Mouse (Mus musculus) embryonic facial prominence, embryonic 15.5 days (tissue): ENCODE measurements around the gene Cxcl13. TPM values are rescaled to one million over a fixed set of nuclear protein-coding genes. Genes with fewer than 3 reads are reported as not detected.

Experiments used
- ATAC-seq: fragments of 200-750 bp; cut with Nextera tagmentation; 2 replicates; pipeline ENCODE4 v1.8.0; 2017; ENCODE audit warnings: low read depth, moderate TSS enrichment; ENCODE audit not compliant: insufficient number of reproducible peaks, low FRiP score, low TSS enrichment
- H3K27ac ChIP-seq: fragments of 300-500 bp; sonication (generic); replicated peaks from 2 replicates; pipeline ENCODE4 v1.5.1; 2015; ENCODE audit warnings: mild to moderate bottlenecking, inconsistent platforms
- H3K27me3 ChIP-seq: fragments of 300-500 bp; sonication (generic); 2 replicates; pipeline ENCODE4 v1.6.1; 2015; ENCODE audit warnings: inconsistent platforms
- H3K36me3 ChIP-seq: fragments of 300-500 bp; sonication (generic); 2 replicates; pipeline ENCODE4 v1.6.1; 2015; ENCODE audit warnings: mild to moderate bottlenecking, inconsistent platforms
- H3K4me1 ChIP-seq: fragments of 300-500 bp; sonication (generic); 2 replicates; pipeline ENCODE4 v1.6.1; 2015; ENCODE audit warnings: inconsistent platforms
- H3K4me2 ChIP-seq: fragments of 300-500 bp; sonication (generic); replicated peaks from 2 replicates; pipeline ENCODE4 v1.6.1; 2015; ENCODE audit warnings: mild to moderate bottlenecking, inconsistent platforms
- H3K4me3 ChIP-seq: fragments of 300-500 bp; sonication (generic); replicated peaks from 2 replicates; pipeline ENCODE4 v1.5.1; 2015; ENCODE audit warnings: mild to moderate bottlenecking, inconsistent platforms
- H3K9ac ChIP-seq: fragments of 300-500 bp; sonication (generic); 2 replicates; pipeline ENCODE4 v1.6.1; 2015; ENCODE audit warnings: inconsistent platforms
- H3K9me3 ChIP-seq: fragments of 300-500 bp; sonication (generic); replicated peaks from 2 replicates; pipeline ENCODE4 v1.6.1; 2016; ENCODE audit warnings: inconsistent platforms
- WGBS: fragments of 180-500 bp; shearing (Covaris S2); methylation state at CpG from one replicate; pipeline ENCODE4 v1.1.7; 2015; 5-methylcytosine and 5-hydroxymethylcytosine counted together
- polyA plus RNA-seq: library from polyadenylated mRNA; unstranded; fragments of >200 nt; fragmentation: Nextera tagmentation; extraction: Ambion mirVana; gene quantifications from 2 replicates; pipeline ENCODE4 v1.2.1, GENCODE M21; 2015

Cxcl13 gene
- polyA plus RNA-seq, result 1.5 and 4.9 TPM in 2 replicates

- H3K9ac ChIP-seq, result no peak within 1 kb of the TSS
- H3K27ac ChIP-seq, result no peak within 1 kb of the TSS
- no peaks in the 10 kb centered on the region for H3K9me3 ChIP-seq
- H3K36me3 ChIP-seq, result no peaks in the 10 kb centered on the region
- ATAC-seq, result no peak
- no peaks in the 10 kb centered on the region for H3K27me3 ChIP-seq
- H3K4me3 ChIP-seq, result no peak within 1 kb of the TSS
- H3K4me2 ChIP-seq, result no peak within 1 kb of the TSS
- no peaks in the 10 kb centered on the region for H3K4me1 ChIP-seq
- 37% methylated on average over 5 of the region's 5 CpGs for WGBS
These were observed at the start of gene Cxcl13 for GRCm38 (mm10) chr5:95956651-95957050. TSS of gene Cxcl13 (plus strand) at chr5:95956951.

- ATAC-seq, result no peak
These were observed 45.7 kb upstream of the Cxcl13 start for GRCm38 (mm10) chr5:95911006-95911405.

DNA sequence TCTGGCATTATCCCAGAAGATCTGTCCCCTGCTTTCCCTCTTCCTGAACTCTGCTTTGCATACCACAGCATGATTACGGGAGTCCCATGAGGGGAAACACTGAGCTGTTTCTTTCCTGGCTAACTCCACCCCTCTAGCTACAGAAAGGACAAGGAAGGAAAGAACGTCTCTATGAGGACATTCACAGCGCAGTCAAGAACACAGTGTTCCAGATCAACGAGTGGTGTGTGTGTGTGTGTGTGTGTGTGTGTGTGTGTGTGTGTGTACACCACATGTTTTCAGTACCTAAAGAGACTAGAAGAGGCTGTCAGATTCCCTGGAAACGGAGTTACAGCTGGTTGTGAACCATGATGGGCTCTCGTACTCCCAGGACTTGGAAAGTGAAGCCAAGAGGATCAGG, 38.3 kb upstream of the Cxcl13 start:
- no peak overlapping the region for H3K4me3 ChIP-seq
- no peak for ATAC-seq
- no peaks in the 10 kb centered on the region for H3K36me3 ChIP-seq
- H3K9ac ChIP-seq, result no peak overlapping the region
- no peak overlapping the region for H3K4me2 ChIP-seq
- H3K27ac ChIP-seq, result no peak overlapping the region
- WGBS, result 71% methylated on average over 6 of the region's 6 CpGs
- no peaks in the 10 kb centered on the region for H3K4me1 ChIP-seq
- H3K27me3 ChIP-seq, result no peaks in the 10 kb centered on the region
- H3K9me3 ChIP-seq, result no peaks in the 10 kb centered on the region

More at GRCm38 (mm10) chr5:95911006-95911405, 45.7 kb upstream of the Cxcl13 start:
- Histone ChIP-seq H3K36me3 (no peaks in the 10 kb centered on the region), H3K9ac (no peak overlapping the region), H3K4me3 (no peak overlapping the region), H3K4me1 (no peaks in the 10 kb centered on the region), H3K27ac (no peak overlapping the region), H3K4me2 (no peak overlapping the region), H3K9me3 (no peaks in the 10 kb centered on the region), H3K27me3 (no peaks in the 10 kb centered on the region)
- WGBS, result 96% methylated on average over 1 of the region's 1 CpGs

- Histone ChIP-seq H3K4me2 (no peak overlapping the region), H3K27ac (no peak overlapping the region), H3K36me3 (no peaks in the 10 kb centered on the region), H3K27me3 (no peaks in the 10 kb centered on the region), H3K4me3 (no peak overlapping the region), H3K9me3 (no peaks in the 10 kb centered on the region), H3K9ac (no peak overlapping the region), H3K4me1 (no peaks in the 10 kb centered on the region)
- 78% methylated on average over 6 of the region's 6 CpGs for WGBS
- no peak for ATAC-seq
These were observed 32.7 kb upstream of the Cxcl13 start for GRCm38 (mm10) chr5:95924023-95924422.

DNA sequence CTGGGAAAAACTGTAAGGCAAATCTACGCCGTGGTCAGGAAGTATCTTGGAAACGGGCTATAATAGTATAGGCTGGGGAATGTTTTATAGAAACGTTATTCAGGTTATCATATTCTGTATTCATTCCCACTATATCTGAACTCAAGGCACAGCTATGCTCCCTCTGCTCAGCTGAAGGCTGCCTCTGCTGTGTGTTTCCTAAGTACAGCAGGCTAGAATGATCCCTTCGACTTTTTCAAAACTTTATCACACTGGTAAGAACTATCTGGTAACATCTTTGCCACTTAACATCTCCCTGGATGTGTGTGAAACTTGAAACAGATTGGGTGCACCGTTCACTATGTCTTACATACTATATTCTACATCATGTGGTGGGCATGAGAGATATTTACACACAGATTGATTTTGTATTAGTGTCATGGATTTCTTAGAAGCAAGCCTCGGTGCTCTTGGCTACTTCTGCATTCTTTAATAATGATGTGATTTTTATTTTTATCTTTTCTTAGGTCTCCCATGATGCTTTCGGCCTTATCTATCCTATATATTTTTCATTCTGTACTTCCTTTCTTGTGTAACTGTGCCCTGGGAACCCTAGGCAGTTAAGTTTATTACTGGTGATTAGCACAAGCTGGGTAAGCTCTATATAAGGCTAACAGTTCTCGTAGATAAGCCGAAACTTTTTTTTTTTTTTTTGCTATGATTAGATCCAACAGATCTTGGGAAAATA, 31.4 kb upstream of the Cxcl13 start:
- 83% methylated on average over 10 of the region's 10 CpGs for WGBS

GRCm38 (mm10) chr5:95925931-95926263, 30.9 kb upstream of the Cxcl13 start:
- H3K36me3 ChIP-seq, result no peaks in the 10 kb centered on the region
- no peak overlapping the region for H3K9ac ChIP-seq
- H3K4me2 ChIP-seq, result no peak overlapping the region
- no peaks in the 10 kb centered on the region for H3K4me1 ChIP-seq
- H3K27ac ChIP-seq, result no peak overlapping the region
- WGBS, result 97% methylated on average over 1 of the region's 1 CpGs
- H3K9me3 ChIP-seq, result no peaks in the 10 kb centered on the region
- no peaks in the 10 kb centered on the region for H3K27me3 ChIP-seq
- ATAC-seq, result no peak
- no peak overlapping the region for H3K4me3 ChIP-seq

More for the DNA sequence above, 31.4 kb upstream of the Cxcl13 start:
- no peak overlapping the region for H3K4me2 ChIP-seq
- H3K9ac ChIP-seq, result no peak overlapping the region
- no peak for ATAC-seq
- H3K4me1 ChIP-seq, result no peaks in the 10 kb centered on the region
- no peaks in the 10 kb centered on the region for H3K9me3 ChIP-seq
- no peak overlapping the region for H3K4me3 ChIP-seq
- no peaks in the 10 kb centered on the region for H3K36me3 ChIP-seq
- H3K27ac ChIP-seq, result no peak overlapping the region
- no peaks in the 10 kb centered on the region for H3K27me3 ChIP-seq

GRCm38 (mm10) chr5:95935035-95935434, 21.7 kb upstream of the Cxcl13 start:
- H3K9ac ChIP-seq, result no peak overlapping the region
- no peak overlapping the region for H3K4me2 ChIP-seq
- ATAC-seq, result no peak
- no peaks in the 10 kb centered on the region for H3K4me1 ChIP-seq
- H3K4me3 ChIP-seq, result no peak overlapping the region
- H3K27ac ChIP-seq, result no peak overlapping the region
- 72% methylated on average over 5 of the region's 5 CpGs for WGBS
- no peaks in the 10 kb centered on the region for H3K9me3 ChIP-seq
- H3K27me3 ChIP-seq, result no peaks in the 10 kb centered on the region
- no peaks in the 10 kb centered on the region for H3K36me3 ChIP-seq

GRCm38 (mm10) chr5:95936068-95936467, 20.7 kb upstream of the Cxcl13 start:
- Histone ChIP-seq H3K36me3 (no peaks in the 10 kb centered on the region), H3K4me2 (no peak overlapping the region), H3K9me3 (no peaks in the 10 kb centered on the region), H3K4me1 (no peaks in the 10 kb centered on the region), H3K4me3 (no peak overlapping the region), H3K9ac (no peak overlapping the region), H3K27ac (no peak overlapping the region), H3K27me3 (no peaks in the 10 kb centered on the region)
- no peak for ATAC-seq
- WGBS, result 27% methylated on average over 5 of the region's 5 CpGs

DNA sequence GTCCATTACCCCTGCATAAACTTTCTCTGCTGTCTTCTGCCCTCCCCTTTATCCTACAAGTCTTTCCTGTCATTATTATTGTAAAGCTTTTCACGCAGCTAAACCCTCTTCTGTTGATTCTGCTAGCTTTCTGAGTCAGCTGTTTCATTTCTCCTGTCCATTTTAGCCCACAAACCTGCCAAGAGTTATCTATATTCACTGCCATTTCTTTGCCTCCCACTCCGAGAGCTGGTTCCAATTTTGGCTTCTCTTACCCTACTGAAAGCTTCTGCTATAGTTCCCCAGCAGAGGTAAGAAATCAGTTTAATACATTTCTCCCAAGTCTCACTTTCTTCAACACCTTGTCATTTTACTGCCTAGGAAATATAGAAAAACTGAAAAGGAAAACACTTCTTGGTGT, 19.6 kb upstream of the Cxcl13 start:
- Histone ChIP-seq H3K9ac (no peak overlapping the region), H3K27ac (no peak overlapping the region), H3K4me2 (no peak overlapping the region), H3K27me3 (no peaks in the 10 kb centered on the region), H3K9me3 (no peaks in the 10 kb centered on the region), H3K36me3 (no peaks in the 10 kb centered on the region), H3K4me3 (no peak overlapping the region), H3K4me1 (no peaks in the 10 kb centered on the region)
- ATAC-seq, result no peak
- 59% methylated on average over 2 of the region's 2 CpGs for WGBS

DNA sequence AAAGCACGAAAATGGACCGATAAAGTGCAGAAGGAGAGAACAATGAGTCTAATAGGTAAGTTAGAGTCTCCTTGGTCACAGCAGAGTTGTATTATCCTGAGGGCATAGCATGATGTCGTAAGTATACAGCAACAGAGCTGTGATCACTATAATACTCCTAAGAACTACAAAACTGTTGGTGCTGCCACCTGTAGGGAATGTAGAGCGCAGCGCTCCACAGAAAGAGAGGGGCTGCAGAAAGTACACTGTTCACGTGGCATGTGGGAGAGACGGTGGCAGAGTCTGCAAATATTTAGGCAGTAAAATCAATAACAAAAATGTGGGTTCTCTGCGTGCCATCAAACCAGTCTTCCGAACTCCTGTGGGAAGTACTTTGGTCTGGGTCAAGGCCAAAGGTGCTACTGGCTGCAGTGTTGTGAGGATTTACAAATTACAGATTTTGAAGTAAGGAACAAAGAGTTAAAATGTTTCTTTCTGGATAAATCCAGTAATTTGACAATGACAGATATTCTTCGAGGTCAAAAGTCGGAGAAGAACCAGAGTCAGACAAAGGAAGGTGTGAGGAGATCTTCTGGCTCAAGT, 18.6 kb upstream of the Cxcl13 start:
- H3K9me3 ChIP-seq, result no peaks in the 10 kb centered on the region
- H3K4me3 ChIP-seq, result no peak overlapping the region
- H3K27ac ChIP-seq, result no peak overlapping the region
- no peak overlapping the region for H3K4me2 ChIP-seq
- no peak overlapping the region for H3K9ac ChIP-seq
- ATAC-seq, result no peak
- no peaks in the 10 kb centered on the region for H3K36me3 ChIP-seq
- 74% methylated on average over 11 of the region's 11 CpGs for WGBS
- H3K27me3 ChIP-seq, result no peaks in the 10 kb centered on the region
- no peaks in the 10 kb centered on the region for H3K4me1 ChIP-seq

- Histone ChIP-seq H3K4me1 (no peaks in the 10 kb centered on the region), H3K27me3 (no peaks in the 10 kb centered on the region), H3K9ac (no peak overlapping the region), H3K9me3 (no peaks in the 10 kb centered on the region), H3K4me2 (no peak overlapping the region), H3K27ac (no peak overlapping the region), H3K36me3 (no peaks in the 10 kb centered on the region), H3K4me3 (no peak overlapping the region)
- WGBS, result 25% methylated on average over 4 of the region's 4 CpGs
- no peak; the same call in 1 of the 2 replicates for ATAC-seq
These were observed 16.0 kb upstream of the Cxcl13 start for GRCm38 (mm10) chr5:95940682-95941221.

DNA sequence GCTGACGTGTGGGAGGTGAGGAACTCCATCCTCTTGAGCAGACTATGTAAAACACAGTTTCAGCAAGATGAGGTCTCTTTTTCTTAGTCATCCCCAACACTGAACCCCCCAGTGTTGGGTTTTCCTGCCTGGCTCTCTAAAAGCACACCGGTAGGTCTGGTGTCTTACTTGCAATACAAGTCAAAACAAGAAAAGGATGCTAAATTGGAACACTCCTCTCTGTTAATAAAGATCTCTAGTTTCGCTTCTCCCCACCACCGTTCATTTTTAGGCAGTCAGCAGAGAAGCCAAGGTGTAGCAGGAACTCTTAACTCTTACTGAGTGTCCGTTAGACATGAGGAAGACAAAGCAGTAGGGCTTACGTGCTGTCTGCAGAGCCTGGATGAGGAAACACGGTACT, 15.2 kb upstream of the Cxcl13 start:
- no peaks in the 10 kb centered on the region for H3K9me3 ChIP-seq
- no peak overlapping the region for H3K9ac ChIP-seq
- H3K27me3 ChIP-seq, result no peaks in the 10 kb centered on the region
- no peak overlapping the region for H3K4me2 ChIP-seq
- no peaks in the 10 kb centered on the region for H3K36me3 ChIP-seq
- no peaks in the 10 kb centered on the region for H3K4me1 ChIP-seq
- H3K4me3 ChIP-seq, result no peak overlapping the region
- ATAC-seq, result no peak
- WGBS, result 75% methylated on average over 7 of the region's 7 CpGs
- H3K27ac ChIP-seq, result no peak overlapping the region
